Mouse (Mus musculus) liver, embryonic 13.5 days (tissue): Measurements from ENCODE around the gene Anks1. TPM values are rescaled to one million over a fixed set of nuclear protein-coding genes. Genes with fewer than 3 reads are reported as not detected.

Experiments
- ATAC-seq: fragments of 200-750 bp; cut with Nextera tagmentation; 2 replicates; pipeline ENCODE4 v1.8.0; 2017; ENCODE audit warnings: low read depth, mild to moderate bottlenecking, moderate number of reproducible peaks, moderate library complexity
- DNase-seq: peaks from one replicate; pipeline ENCODE4 v3.0.0; 2022
- H3K27ac ChIP-seq: fragments of 300-500 bp; sonication (generic); 2 replicates; pipeline ENCODE4 v1.5.1; 2015; ENCODE audit warnings: moderate library complexity, mild to moderate bottlenecking, inconsistent platforms
- H3K27me3 ChIP-seq: fragments of 300-500 bp; sonication (generic); 2 replicates; pipeline ENCODE4 v1.6.1; 2015; ENCODE audit warnings: mild to moderate bottlenecking, inconsistent platforms
- H3K36me3 ChIP-seq: fragments of 300-500 bp; sonication (generic); 2 replicates; pipeline ENCODE4 v1.6.1; 2015; ENCODE audit warnings: mild to moderate bottlenecking, inconsistent platforms
- H3K4me1 ChIP-seq: fragments of 300-500 bp; sonication (generic); replicated peaks from 2 replicates; pipeline ENCODE4 v1.6.1; 2015; ENCODE audit warnings: inconsistent platforms
- H3K4me2 ChIP-seq: fragments of 300-500 bp; sonication (generic); 2 replicates; pipeline ENCODE4 v1.6.1; 2015; ENCODE audit warnings: inconsistent platforms, mild to moderate bottlenecking, moderate library complexity
- H3K4me3 ChIP-seq: fragments of 300-500 bp; sonication (generic); replicated peaks from 2 replicates; pipeline ENCODE4 v1.5.1; 2015; ENCODE audit warnings: mild to moderate bottlenecking, inconsistent platforms
- H3K9ac ChIP-seq: fragments of 300-500 bp; sonication (generic); 2 replicates; pipeline ENCODE4 v1.6.1; 2015; ENCODE audit warnings: mild to moderate bottlenecking, inconsistent platforms
- H3K9me3 ChIP-seq: fragments of 300-500 bp; sonication (generic); replicated peaks from 2 replicates; pipeline ENCODE4 v1.6.1; 2016; ENCODE audit warnings: inconsistent platforms
- WGBS: fragments of 180-500 bp; shearing (Covaris S2); methylation state at CpG from one replicate; pipeline ENCODE4 v1.1.7; 2015; ENCODE audit not compliant: insufficient replicate concordance; 5-methylcytosine and 5-hydroxymethylcytosine counted together
- polyA plus RNA-seq: library from polyadenylated mRNA; unstranded; fragments of >200 nt; fragmentation: Nextera tagmentation; extraction: Ambion mirVana; gene quantifications from 2 replicates; pipeline ENCODE4 v1.2.1, GENCODE M21; 2015

Gene Anks1
- polyA plus RNA-seq, 1 experiment from 2014 or later: 3.1 TPM

GRCm38 (mm10) chr17:28082863-28083262 lies 173.8 kb downstream of the Anks1 start:
- Histone ChIP-seq H3K9ac (no peak overlapping the region), H3K27me3 (peaks cover 16% of the 10 kb centered on the region), H3K9me3 (no peaks in the 10 kb centered on the region), H3K4me3 (no peak overlapping the region), H3K4me2 (no peak overlapping the region), H3K36me3 (no peaks in the 10 kb centered on the region), H3K27ac (no peak overlapping the region), H3K4me1 (peaks cover 37% of the 10 kb centered on the region)
- no peak for DNase-seq
- 40% methylated on average over 13 of the region's 13 CpGs for WGBS
- no peak for ATAC-seq

GRCm38 (mm10) chr17:28084395-28084905 lies 175.3 kb downstream of the Anks1 start:
- peak overlapping the region; percentile 45 for H3K4me2 ChIP-seq
- no peak for ATAC-seq
- H3K4me3 ChIP-seq: no peak overlapping the region
- peaks cover 37% of the 10 kb centered on the region for H3K4me1 ChIP-seq
- no peak for DNase-seq
- no peaks in the 10 kb centered on the region for H3K9me3 ChIP-seq
- peak overlapping the region; percentile 54; the same call in 1 of the 2 replicates for H3K9ac ChIP-seq
- 29% methylated on average over 22 of the region's 22 CpGs for WGBS
- H3K36me3 ChIP-seq: no peaks in the 10 kb centered on the region
- no peak overlapping the region for H3K27ac ChIP-seq
- H3K27me3 ChIP-seq: peaks cover 15% of the 10 kb centered on the region

- Histone ChIP-seq H3K9me3 (no peaks in the 10 kb centered on the region), H3K27me3 (peaks cover 10% of the 10 kb centered on the region), H3K36me3 (no peaks in the 10 kb centered on the region), H3K9ac (peak overlapping the region; percentile 54), H3K4me1 (peaks cover 33% of the 10 kb centered on the region), H3K27ac (peak overlapping the region; percentile 29; the same call in 1 of the 2 replicates), H3K4me2 (peak overlapping the region; percentile 45), H3K4me3 (0 out of 2 replicates have a peak overlapping the region, but pooled peaks have one; percentile 18)
- ATAC-seq (peak; percentile 75), DNase-seq (peak; percentile 54)
- WGBS: under 1% methylated on average over 16 of the region's 16 CpGs
These were observed 175.9 kb downstream of the Anks1 start for GRCm38 (mm10) chr17:28084964-28085363.

- H3K27me3 ChIP-seq: no peaks in the 10 kb centered on the region
- no peak overlapping the region for H3K27ac ChIP-seq
- H3K4me2 ChIP-seq: no peak overlapping the region
- no peaks in the 10 kb centered on the region for H3K36me3 ChIP-seq
- no peak overlapping the region for H3K4me3 ChIP-seq
- ATAC-seq: no peak
- no peak for DNase-seq
- no peak overlapping the region for H3K9ac ChIP-seq
- 0 out of 2 replicates have a peak, but pooled peaks cover 3% of the 10 kb centered on the region for H3K9me3 ChIP-seq
- WGBS: 53% methylated on average over 5 of the region's 5 CpGs
- peaks cover 25% of the 10 kb centered on the region for H3K4me1 ChIP-seq
These were observed 178.3 kb downstream of the Anks1 start for GRCm38 (mm10) chr17:28087430-28087829.

- peaks cover 14% of the 10 kb centered on the region for H3K4me1 ChIP-seq
- no peaks in the 10 kb centered on the region for H3K27me3 ChIP-seq
- H3K4me3 ChIP-seq: no peak overlapping the region
- H3K9me3 ChIP-seq: 0 out of 2 replicates have a peak, but pooled peaks cover 3% of the 10 kb centered on the region
- no peak for ATAC-seq
- no peaks in the 10 kb centered on the region for H3K36me3 ChIP-seq
- 85% methylated on average over 6 of the region's 6 CpGs for WGBS
- H3K4me2 ChIP-seq: no peak overlapping the region
- no peak overlapping the region for H3K9ac ChIP-seq
- no peak overlapping the region for H3K27ac ChIP-seq
- no peak for DNase-seq
These were observed 179.6 kb downstream of the Anks1 start for GRCm38 (mm10) chr17:28088718-28089117.

- Histone ChIP-seq H3K4me1 (no peaks in the 10 kb centered on the region), H3K4me3 (no peak overlapping the region), H3K27ac (no peak overlapping the region), H3K36me3 (no peaks in the 10 kb centered on the region), H3K9ac (no peak overlapping the region), H3K9me3 (0 out of 2 replicates have a peak, but pooled peaks cover 3% of the 10 kb centered on the region), H3K27me3 (no peaks in the 10 kb centered on the region), H3K4me2 (no peak overlapping the region)
- 71% methylated on average over 2 of the region's 2 CpGs for WGBS
- DNase-seq (no peak), ATAC-seq (no peak)
These were observed 183.2 kb downstream of the Anks1 start for GRCm38 (mm10) chr17:28092297-28092696.

- H3K4me3 ChIP-seq: no peak overlapping the region
- H3K36me3 ChIP-seq: no peaks in the 10 kb centered on the region
- H3K9ac ChIP-seq: no peak overlapping the region
- no peak overlapping the region for H3K4me2 ChIP-seq
- ATAC-seq (no peak), DNase-seq (no peak)
- H3K9me3 ChIP-seq: 0 out of 2 replicates have a peak, but pooled peaks cover 3% of the 10 kb centered on the region
- no peak overlapping the region for H3K27ac ChIP-seq
- 65% methylated on average over 3 of the region's 3 CpGs for WGBS
- H3K4me1 ChIP-seq: no peaks in the 10 kb centered on the region
- no peaks in the 10 kb centered on the region for H3K27me3 ChIP-seq
These were observed 184.7 kb downstream of the Anks1 start for GRCm38 (mm10) chr17:28093837-28094236.

- no peak overlapping the region for H3K27ac ChIP-seq
- H3K36me3 ChIP-seq: no peaks in the 10 kb centered on the region
- no peak overlapping the region for H3K4me2 ChIP-seq
- H3K4me3 ChIP-seq: no peak overlapping the region
- no peak overlapping the region for H3K9ac ChIP-seq
- no peaks in the 10 kb centered on the region for H3K4me1 ChIP-seq
- H3K27me3 ChIP-seq: no peaks in the 10 kb centered on the region
- peaks cover 3% of the 10 kb centered on the region; the same call in 1 of the 2 replicates for H3K9me3 ChIP-seq
- ATAC-seq (no peak), DNase-seq (no peak)
- WGBS: 69% methylated on average over 10 of the region's 10 CpGs
These were observed 187.3 kb downstream of the Anks1 start for GRCm38 (mm10) chr17:28096418-28096817.

GRCm38 (mm10) chr17:28097308-28097707 lies 188.2 kb downstream of the Anks1 start:
- 72% methylated on average over 13 of the region's 13 CpGs for WGBS
- H3K27ac ChIP-seq: no peak overlapping the region
- H3K27me3 ChIP-seq: no peaks in the 10 kb centered on the region
- H3K4me3 ChIP-seq: no peak overlapping the region
- H3K4me2 ChIP-seq: no peak overlapping the region
- H3K36me3 ChIP-seq: no peaks in the 10 kb centered on the region
- no peak for DNase-seq
- H3K4me1 ChIP-seq: no peaks in the 10 kb centered on the region
- ATAC-seq: no peak
- no peak overlapping the region for H3K9ac ChIP-seq
- H3K9me3 ChIP-seq: peaks cover 1% of the 10 kb centered on the region; the same call in 1 of the 2 replicates

- Histone ChIP-seq H3K4me2 (no peak overlapping the region), H3K9ac (no peak overlapping the region), H3K4me3 (no peak overlapping the region), H3K27me3 (no peaks in the 10 kb centered on the region), H3K9me3 (no peaks in the 10 kb centered on the region; the same call in 1 of the 2 replicates), H3K36me3 (no peaks in the 10 kb centered on the region), H3K27ac (no peak overlapping the region), H3K4me1 (no peaks in the 10 kb centered on the region)
- 50% methylated on average over 3 of the region's 3 CpGs for WGBS
- ATAC-seq: no peak
- no peak for DNase-seq
These were observed 190.0 kb downstream of the Anks1 start for GRCm38 (mm10) chr17:28099086-28099485.

- H3K9me3 ChIP-seq: no peaks in the 10 kb centered on the region; the same call in 1 of the 2 replicates
- no peak overlapping the region for H3K4me3 ChIP-seq
- H3K36me3 ChIP-seq: no peaks in the 10 kb centered on the region
- no peaks in the 10 kb centered on the region for H3K27me3 ChIP-seq
- no peaks in the 10 kb centered on the region for H3K4me1 ChIP-seq
- WGBS: 43% methylated on average over 1 of the region's 1 CpGs
- no peak overlapping the region for H3K27ac ChIP-seq
- H3K9ac ChIP-seq: no peak overlapping the region
- ATAC-seq (no peak), DNase-seq (no peak)
- H3K4me2 ChIP-seq: no peak overlapping the region
These were observed 191.6 kb downstream of the Anks1 start for GRCm38 (mm10) chr17:28100669-28101068.

- no peak overlapping the region for H3K4me3 ChIP-seq
- H3K4me2 ChIP-seq: no peak overlapping the region
- H3K4me1 ChIP-seq: no peaks in the 10 kb centered on the region
- no peak for DNase-seq
- no peaks in the 10 kb centered on the region; the same call in 1 of the 2 replicates for H3K9me3 ChIP-seq
- WGBS: 52% methylated on average over 12 of the region's 12 CpGs
- no peak overlapping the region for H3K9ac ChIP-seq
- no peak overlapping the region for H3K27ac ChIP-seq
- no peak for ATAC-seq
- H3K27me3 ChIP-seq: no peaks in the 10 kb centered on the region
- H3K36me3 ChIP-seq: no peaks in the 10 kb centered on the region
These were observed 192.3 kb downstream of the Anks1 start for GRCm38 (mm10) chr17:28101284-28101887.
